Mouse (Mus musculus) stomach, postnatal 0 days (tissue): ENCODE measurements at regions not wholly inside any gene's neighbourhood (a gene's known extent, or its start where the extent isn't known, plus 50 kb on each side); places are given as distances from the start of the nearest gene placed in this dataset.
A peak's percentile ranks its signal among the peaks of the same experiment; 100 is the strongest.

Experiments
- ATAC-seq: fragments of 200-750 bp; cut with Nextera tagmentation; 2 replicates; pipeline ENCODE4 v1.8.0; 2017; ENCODE audit not compliant: low FRiP score, low TSS enrichment
- DNase-seq: peaks from one replicate; pipeline ENCODE4 v3.0.0-alpha.2; 2016; ENCODE audit warnings: low spot score
- H3K27ac ChIP-seq: fragments of 300-500 bp; sonication (generic); replicated peaks from 2 replicates; pipeline ENCODE4 v1.5.1; 2014; ENCODE audit warnings: mild to moderate bottlenecking, control low read depth
- H3K27me3 ChIP-seq: fragments of 300-500 bp; sonication (generic); 2 replicates; pipeline ENCODE4 v1.6.1; 2014; ENCODE audit warnings: low read length; ENCODE audit not compliant: control insufficient read depth, insufficient read depth
- H3K36me3 ChIP-seq: fragments of 300-500 bp; sonication (generic); 2 replicates; pipeline ENCODE4 v1.6.1; 2014; ENCODE audit warnings: low read length, mixed read lengths; ENCODE audit not compliant: control insufficient read depth, insufficient read depth
- H3K4me1 ChIP-seq: fragments of 300-500 bp; sonication (generic); replicated peaks from 2 replicates; pipeline ENCODE4 v1.6.1; 2014; ENCODE audit warnings: antibody characterized with exemption; ENCODE audit not compliant: control insufficient read depth, insufficient read depth
- H3K4me2 ChIP-seq: fragments of 300-500 bp; sonication (generic); replicated peaks from 2 replicates; pipeline ENCODE4 v1.6.1; 2014; ENCODE audit warnings: low read depth, mild to moderate bottlenecking, control low read depth, moderate library complexity
- H3K4me3 ChIP-seq: fragments of 300-500 bp; sonication (generic); 2 replicates; pipeline ENCODE4 v1.5.1; 2014; ENCODE audit warnings: low read depth, low read length, control low read depth
- H3K9ac ChIP-seq: fragments of 300-500 bp; sonication (generic); 2 replicates; pipeline ENCODE4 v1.6.1; 2014; ENCODE audit warnings: mild to moderate bottlenecking, low read length, control low read depth, mixed read lengths
- H3K9me3 ChIP-seq: fragments of 300-500 bp; sonication (generic); 2 replicates; pipeline ENCODE4 v1.6.1; 2016; ENCODE audit warnings: low read length; ENCODE audit not compliant: control insufficient read depth
- CTCF ChIP-seq: IDR thresholded peaks from 2 replicates; pipeline ENCODE4 v1.5.1; 2016; ENCODE audit warnings: antibody characterized with exemption, low read depth, mild to moderate bottlenecking, moderate library complexity
- EP300 ChIP-seq: optimal IDR thresholded peaks from 2 replicates; pipeline ENCODE3; 2016; ENCODE audit warnings: antibody characterized with exemption
- WGBS: fragments of 180-500 bp; shearing (Covaris S2); extraction: QIAGEN DNeasy Blood & Tissue Kit; methylation state at CpG from one replicate; pipeline ENCODE4 v1.1.7; 2014; 5-methylcytosine and 5-hydroxymethylcytosine counted together

- H3K9me3 ChIP-seq = no peaks in the 10 kb centered on the region
- DNase-seq = no peak
- WGBS = 58% methylated on average over 2 of the region's 2 CpGs
These were observed 378.9 kb upstream of the Noct start for GRCm38 (mm10) chr3:50845311-50845710.

GRCm38 (mm10) chr3:50848528-50848927 is 375.7 kb upstream of the Noct start:
- H3K27ac ChIP-seq = no peak overlapping the region
- H3K9ac ChIP-seq = no peak overlapping the region
- H3K27me3 ChIP-seq = no peaks in the 10 kb centered on the region
- no peak overlapping the region for H3K4me3 ChIP-seq
- H3K9me3 ChIP-seq = no peaks in the 10 kb centered on the region
- 54% methylated on average over 3 of the region's 3 CpGs for WGBS
- no peaks in the 10 kb centered on the region for H3K4me1 ChIP-seq
- ATAC-seq (no peak), DNase-seq (no peak)
- H3K4me2 ChIP-seq = no peak overlapping the region
- TF ChIP-seq CTCF = no peak
- TF ChIP-seq EP300 = no peak
- H3K36me3 ChIP-seq = no peaks in the 10 kb centered on the region

More at GRCm38 (mm10) chr3:50845311-50845710, 378.9 kb upstream of the Noct start:
- Histone ChIP-seq H3K4me3 (no peak overlapping the region), H3K36me3 (no peaks in the 10 kb centered on the region), H3K9ac (no peak overlapping the region), H3K4me1 (no peaks in the 10 kb centered on the region), H3K27ac (no peak overlapping the region), H3K4me2 (no peak overlapping the region), H3K27me3 (no peaks in the 10 kb centered on the region)
- TF ChIP-seq CTCF = no peak
- no peak for TF ChIP-seq EP300
- no peak for ATAC-seq

GRCm38 (mm10) chr3:50851083-50851637 is 373.1 kb upstream of the Noct start:
- DNase-seq (no peak), ATAC-seq (no peak)
- TF ChIP-seq CTCF = no peak
- TF ChIP-seq EP300 = no peak
- Histone ChIP-seq H3K27ac (no peak overlapping the region), H3K9me3 (no peaks in the 10 kb centered on the region), H3K36me3 (no peaks in the 10 kb centered on the region), H3K4me2 (no peak overlapping the region), H3K4me1 (no peaks in the 10 kb centered on the region), H3K9ac (no peak overlapping the region), H3K4me3 (no peak overlapping the region), H3K27me3 (no peaks in the 10 kb centered on the region)
- 76% methylated on average over 5 of the region's 5 CpGs for WGBS

GRCm38 (mm10) chr3:50867105-50867504 is 357.1 kb upstream of the Noct start:
- DNase-seq = no peak
- no peak overlapping the region for H3K4me3 ChIP-seq
- H3K4me1 ChIP-seq = no peaks in the 10 kb centered on the region
- TF ChIP-seq EP300 (no peak), CTCF (no peak)
- no peak for ATAC-seq
- H3K9ac ChIP-seq = no peak overlapping the region
- H3K36me3 ChIP-seq = no peaks in the 10 kb centered on the region
- H3K27me3 ChIP-seq = no peaks in the 10 kb centered on the region
- 91% methylated on average over 1 of the region's 1 CpGs for WGBS
- no peaks in the 10 kb centered on the region for H3K9me3 ChIP-seq
- H3K4me2 ChIP-seq = no peak overlapping the region
- H3K27ac ChIP-seq = no peak overlapping the region

GRCm38 (mm10) chr3:50869211-50869610 is 355.0 kb upstream of the Noct start:
- 75% methylated on average over 3 of the region's 3 CpGs for WGBS
- no peaks in the 10 kb centered on the region for H3K9me3 ChIP-seq
- H3K27me3 ChIP-seq = no peaks in the 10 kb centered on the region
- ATAC-seq = peak; percentile 32; the same call in 1 of the 2 replicates
- no peak overlapping the region for H3K4me2 ChIP-seq
- H3K36me3 ChIP-seq = no peaks in the 10 kb centered on the region
- H3K9ac ChIP-seq = no peak overlapping the region
- no peak overlapping the region for H3K27ac ChIP-seq
- no peak for TF ChIP-seq CTCF
- H3K4me3 ChIP-seq = no peak overlapping the region
- DNase-seq = no peak
- H3K4me1 ChIP-seq = no peaks in the 10 kb centered on the region

GRCm38 (mm10) chr3:50879050-50879449 is 345.2 kb upstream of the Noct start:
- Histone ChIP-seq H3K27me3 (no peaks in the 10 kb centered on the region), H3K4me1 (no peaks in the 10 kb centered on the region), H3K9me3 (no peaks in the 10 kb centered on the region), H3K27ac (no peak overlapping the region), H3K9ac (no peak overlapping the region), H3K36me3 (no peaks in the 10 kb centered on the region), H3K4me3 (no peak overlapping the region), H3K4me2 (no peak overlapping the region)
- no peak for TF ChIP-seq CTCF
- TF ChIP-seq EP300 = no peak
- DNase-seq (no peak), ATAC-seq (no peak)
- WGBS = 81% methylated on average over 4 of the region's 4 CpGs
